Comparison of ENCODE assay signal across 8 mouse cellular contexts in genomic region chr9:56949767-56950166, GRCm38 (mm10). TPM values are rescaled to one million over a fixed set of nuclear protein-coding genes. Genes with fewer than 3 reads are reported as not detected.
A peak's percentile ranks its signal among the peaks of the same experiment; 100 is the strongest.
DNase-seq lines count a peak whose midpoint lies in the region; ATAC-seq and TF ChIP-seq lines count a peak whose summit lies in the region.

No protein-coding gene starts in this region.

- H3K9ac ChIP-seq in forebrain, embryonic 11.5 days (ENCODE audit: low read length), result peak overlapping the region; percentile 37
- peak overlapping the region; percentile 71 for H3K9ac ChIP-seq in neural tube, embryonic 13.5 days

- TF ChIP-seq CTCF in C2C12 (IDR thresholded peaks at IDR 0.05; ENCODE audit: control insufficient read depth, insufficient read depth, insufficient read length), result no peak

- ATAC-seq in cerebellum, adult (ENCODE audit: insufficient number of reproducible peaks, low FRiP score, low TSS enrichment), result no peak
- ATAC-seq in forebrain, embryonic 11.5 days (replicated peaks; ENCODE audit: low FRiP score), result no peak
- ATAC-seq in neural tube, embryonic 13.5 days (ENCODE audit: low read depth), result no peak

- no peaks in the 10 kb centered on the region for H3K79me2 ChIP-seq in C2C12 (ENCODE audit: control insufficient read depth, insufficient read depth)

- peak overlapping the region; percentile 3 for H3ac ChIP-seq in C2C12 (ENCODE audit: control insufficient read depth, insufficient read length, low read depth)

- H3K27me3 ChIP-seq in C2C12 (ENCODE audit: control insufficient read depth, insufficient read depth, insufficient read length), result no peaks in the 10 kb centered on the region
- H3K27me3 ChIP-seq in forebrain, embryonic 11.5 days (ENCODE audit: control insufficient read depth, insufficient read depth, low read length), result no peaks in the 10 kb centered on the region
- no peaks in the 10 kb centered on the region for H3K27me3 ChIP-seq in limb, embryonic 10.5 days (ENCODE audit: low read depth, poor library complexity, severe bottlenecking)
- H3K27me3 ChIP-seq in neural tube, embryonic 13.5 days, result no peaks in the 10 kb centered on the region

- H3K27ac ChIP-seq in forebrain, embryonic 11.5 days (ENCODE audit: low read depth, low read length), result no peak overlapping the region
- H3K27ac ChIP-seq in limb, embryonic 10.5 days, result peak overlapping the region; percentile 87
- H3K27ac ChIP-seq in neural tube, embryonic 13.5 days (replicated peaks), result no peak overlapping the region

- H3K4me1 ChIP-seq in forebrain, embryonic 11.5 days (replicated peaks; ENCODE audit: control insufficient read depth, insufficient read depth, low read length), result peaks cover 7% of the 10 kb centered on the region; the same call in 1 of the 2 replicates
- H3K4me1 ChIP-seq in limb, embryonic 10.5 days, result peaks cover 13% of the 10 kb centered on the region
- H3K4me1 ChIP-seq in neural tube, embryonic 13.5 days (replicated peaks), result peaks cover 14% of the 10 kb centered on the region

- peak; percentile 16 for DNase-seq in cerebellum, adult 11 months
- DNase-seq in forebrain, embryonic 11.5 days (ENCODE audit: low spot score), result peak; percentile 53
- DNase-seq in limb, embryonic 10.5 days (ENCODE audit: low spot score), result peak; percentile 44
- DNase-seq in retina, postnatal 1 day, result no peak
- DNase-seq in testis, postnatal 14 days (ENCODE audit: low spot score), result no peak

- WGBS in forebrain, embryonic 11.5 days, result 38% methylated on average over 13 of the region's 13 CpGs
- WGBS in limb, embryonic 10.5 days, result 19% methylated on average over 13 of the region's 13 CpGs
- 28% methylated on average over 13 of the region's 13 CpGs for WGBS in neural tube, embryonic 13.5 days

- H3K4me2 ChIP-seq in forebrain, embryonic 11.5 days (ENCODE audit: low read depth, low read length, severe bottlenecking), result peak overlapping the region; percentile 33
- peak overlapping the region; percentile 87 for H3K4me2 ChIP-seq in neural tube, embryonic 13.5 days

- H3K9me3 ChIP-seq in forebrain, embryonic 11.5 days (ENCODE audit: control insufficient read depth, low read length), result no peaks in the 10 kb centered on the region
- H3K9me3 ChIP-seq in limb, embryonic 10.5 days (replicated peaks), result no peaks in the 10 kb centered on the region
- H3K9me3 ChIP-seq in neural tube, embryonic 13.5 days, result no peaks in the 10 kb centered on the region

- peaks cover 2% of the 10 kb centered on the region for H3K79me3 ChIP-seq in C2C12 (ENCODE audit: low read depth)

- no peaks in the 10 kb centered on the region for H3K36me3 ChIP-seq in C2C12 (ENCODE audit: control insufficient read depth, insufficient read depth)
- H3K36me3 ChIP-seq in forebrain, embryonic 11.5 days (ENCODE audit: control insufficient read depth, insufficient read depth, low read length), result no peaks in the 10 kb centered on the region
- no peaks in the 10 kb centered on the region for H3K36me3 ChIP-seq in limb, embryonic 10.5 days
- H3K36me3 ChIP-seq in neural tube, embryonic 13.5 days, result no peaks in the 10 kb centered on the region

- peak overlapping the region; percentile 28 for H3K4me3 ChIP-seq in C2C12 (ENCODE audit: insufficient read depth, poor library complexity, severe bottlenecking)
- H3K4me3 ChIP-seq in forebrain, embryonic 11.5 days (ENCODE audit: low read depth, low read length), result peak overlapping the region; percentile 9
- H3K4me3 ChIP-seq in limb, embryonic 10.5 days, result peak overlapping the region; percentile 57
- peak overlapping the region; percentile 63 for H3K4me3 ChIP-seq in neural tube, embryonic 13.5 days

TF ChIP-seq in C2C12, 6 proteins besides CTCF, POLR2A, EP300 and RAD21:
- TF ChIP-seq MYOG (IDR thresholded peaks at IDR 0.05; ENCODE audit: control insufficient read depth, extremely low read depth, insufficient read length) (no peak), FOSL1 (IDR thresholded peaks at IDR 0.05; ENCODE audit: insufficient read depth, low read length, poor library complexity, severe bottlenecking) (no peak), MAX (IDR thresholded peaks at IDR 0.05) (no peak)

RNA-seq across cellular contexts. Expression of gene Snupn, which starts 0.9 kb away (rescaled TPM):
- polyA plus RNA-seq in C2C12 (2012; fragmentation: generic; extraction: Trizol), result 7.7 TPM
- polyA plus RNA-seq in forebrain, embryonic 11.5 days (2014; fragmentation: Nextera tagmentation; extraction: Ambion mirVana), result 27.8 and 28.4 TPM in 2 replicates
- 27.0 and 31.6 TPM in 2 replicates for polyA plus RNA-seq in limb, embryonic 10.5 days (2016; fragmentation: Nextera tagmentation; extraction: Ambion mirVana)
- polyA plus RNA-seq in neural tube, embryonic 13.5 days (2015; fragmentation: Nextera tagmentation; extraction: Ambion mirVana), result 28.7 and 29.0 TPM in 2 replicates

RNA-seq across cellular contexts. Expression of gene Imp3, which starts 12.5 kb away (rescaled TPM):
- polyA plus RNA-seq in C2C12 (2012; fragmentation: generic; extraction: Trizol), result 122 TPM
- 63.6 and 65.4 TPM in 2 replicates for polyA plus RNA-seq in forebrain, embryonic 11.5 days (2014; fragmentation: Nextera tagmentation; extraction: Ambion mirVana)
- polyA plus RNA-seq in limb, embryonic 10.5 days (2016; fragmentation: Nextera tagmentation; extraction: Ambion mirVana), result 70.5 and 77.9 TPM in 2 replicates
- 80.2 and 85.5 TPM in 2 replicates for polyA plus RNA-seq in neural tube, embryonic 13.5 days (2015; fragmentation: Nextera tagmentation; extraction: Ambion mirVana)

RNA-seq across cellular contexts. Expression of gene Snx33, which starts 21.6 kb away (rescaled TPM):
- polyA plus RNA-seq in C2C12 (2012; fragmentation: generic; extraction: Trizol), result 5.7 TPM
- polyA plus RNA-seq in forebrain, embryonic 11.5 days (2014; fragmentation: Nextera tagmentation; extraction: Ambion mirVana), result 5.8 and 6.0 TPM in 2 replicates
- polyA plus RNA-seq in limb, embryonic 10.5 days (2016; fragmentation: Nextera tagmentation; extraction: Ambion mirVana), result 9.3 and 11.6 TPM in 2 replicates
- polyA plus RNA-seq in neural tube, embryonic 13.5 days (2015; fragmentation: Nextera tagmentation; extraction: Ambion mirVana), result 2.9 TPM in 2 replicates

RNA-seq across cellular contexts. Expression of gene Ptpn9, which starts 45.0 kb away (rescaled TPM):
- 22.2 TPM for polyA plus RNA-seq in C2C12 (2012; fragmentation: generic; extraction: Trizol)
- 31.8 and 35.5 TPM in 2 replicates for polyA plus RNA-seq in forebrain, embryonic 11.5 days (2014; fragmentation: Nextera tagmentation; extraction: Ambion mirVana)
- 24.6 and 27.6 TPM in 2 replicates for polyA plus RNA-seq in limb, embryonic 10.5 days (2016; fragmentation: Nextera tagmentation; extraction: Ambion mirVana)
- polyA plus RNA-seq in neural tube, embryonic 13.5 days (2015; fragmentation: Nextera tagmentation; extraction: Ambion mirVana), result 24.4 and 25.3 TPM in 2 replicates

Comparison
In these comparisons a context has a peak if more than half of its experiments do, and no peak if none do; other contexts are left out.
1. DNase-seq: peak in cerebellum, adult 11 months (single experiment), forebrain, embryonic 11.5 days (single experiment) and limb, embryonic 10.5 days (single experiment); none in retina, postnatal 1 day (single experiment) and testis, postnatal 14 days (single experiment).
2. H3K4me3 ChIP-seq: peak in every context shown above with its lines; median percentile 63 in neural tube, embryonic 13.5 days; 57 in limb, embryonic 10.5 days; 28 in C2C12; 9 in forebrain, embryonic 11.5 days.